Mouse (Mus musculus): Measurements from ENCODE around the gene Abhd15. TPM values are rescaled to one million over a fixed set of nuclear protein-coding genes. Genes with fewer than 3 reads are reported as not detected.

The Abhd15 gene
- polyA plus RNA-seq, 1 experiment = 3.7 TPM

GRCm38 (mm10) chr11:77532202-77532846, 17.4 kb downstream of the Abhd15 start:
- TF ChIP-seq CTCF (IDR thresholded peaks at IDR 0.05; ENCODE audit: extremely low read depth, insufficient read length, insufficient replicate concordance, low read depth, low read length) (no peak), POLR2A (IDR thresholded peaks at IDR 0.05; ENCODE audit: low read depth, low read length) (no peak)
- WGBS = 75% methylated on average over 4 of the region's 4 CpGs
- no peak overlapping the region for H3K27ac ChIP-seq (ENCODE audit: insufficient read depth, low read depth, low read length)
- no peaks in the 10 kb centered on the region for H3K4me1 ChIP-seq (ENCODE audit: control insufficient read depth, insufficient read depth, insufficient read length, low read length)
- H3K27me3 ChIP-seq (ENCODE audit: control insufficient read depth, insufficient read depth, low read length) = no peaks in the 10 kb centered on the region
- H3K36me3 ChIP-seq (ENCODE audit: control insufficient read depth, insufficient read depth, low read length) = peaks cover 6% of the 10 kb centered on the region
- H3K4me3 ChIP-seq (ENCODE audit: low read depth, low read length) = no peak overlapping the region

- Histone ChIP-seq H3K27ac (ENCODE audit: insufficient read depth, low read depth, low read length) (no peak overlapping the region), H3K36me3 (ENCODE audit: control insufficient read depth, insufficient read depth, low read length) (peaks cover 58% of the 10 kb centered on the region), H3K4me1 (ENCODE audit: control insufficient read depth, insufficient read depth, insufficient read length, low read length) (no peaks in the 10 kb centered on the region), H3K27me3 (ENCODE audit: control insufficient read depth, insufficient read depth, low read length) (no peaks in the 10 kb centered on the region), H3K4me3 (ENCODE audit: low read depth, low read length) (no peak overlapping the region)
- WGBS = 94% methylated on average over 7 of the region's 7 CpGs
- TF ChIP-seq POLR2A (IDR thresholded peaks at IDR 0.05; ENCODE audit: low read depth, low read length) (no peak), CTCF (IDR thresholded peaks at IDR 0.05; ENCODE audit: extremely low read depth, insufficient read length, insufficient replicate concordance, low read depth, low read length) (no peak)
Measured at GRCm38 (mm10) chr11:77545261-77545660, 30.3 kb downstream of the Abhd15 start.

GRCm38 (mm10) chr11:77585201-77585600, 70.3 kb downstream of the Abhd15 start:
- 90% methylated on average over 3 of the region's 3 CpGs for WGBS
- Histone ChIP-seq H3K4me3 (ENCODE audit: low read depth, low read length) (no peak overlapping the region), H3K27me3 (ENCODE audit: control insufficient read depth, insufficient read depth, low read length) (no peaks in the 10 kb centered on the region), H3K27ac (ENCODE audit: insufficient read depth, low read depth, low read length) (no peak overlapping the region), H3K36me3 (ENCODE audit: control insufficient read depth, insufficient read depth, low read length) (peaks cover 32% of the 10 kb centered on the region), H3K4me1 (ENCODE audit: control insufficient read depth, insufficient read depth, insufficient read length, low read length) (no peaks in the 10 kb centered on the region)
- no peak for TF ChIP-seq POLR2A (IDR thresholded peaks at IDR 0.05; ENCODE audit: low read depth, low read length)
- TF ChIP-seq CTCF (IDR thresholded peaks at IDR 0.05; ENCODE audit: extremely low read depth, insufficient read length, insufficient replicate concordance, low read depth, low read length) = no peak

Other genes with a start within 250 kb of the Abhd15 start
- gene Coro6, start 52.7 kb upstream of the Abhd15 start, polyA plus RNA-seq (2012; rRNA removed) = 0.33 and 0.70 TPM in 2 replicates
- gene Ankrd13b, start 25.4 kb upstream of the Abhd15 start, polyA plus RNA-seq (2012; rRNA removed) = 9.2 and 12.0 TPM in 2 replicates
- 50.0 and 119 TPM in 2 replicates for gene Git1, start 21.6 kb upstream of the Abhd15 start, polyA plus RNA-seq (2012; rRNA removed)
- gene Trp53i13, start 859 bp downstream of the Abhd15 start, polyA plus RNA-seq (2012; rRNA removed) = 15.2 and 46.8 TPM in 2 replicates
- not detected in 2 replicates for gene Gm10392, start 4.1 kb downstream of the Abhd15 start, polyA plus RNA-seq (2012; rRNA removed)
- 0.80 and 1.7 TPM in 2 replicates for gene Taok1, start 92.7 kb downstream of the Abhd15 start, polyA plus RNA-seq (2012; rRNA removed)
- gene Nufip2, start 171.0 kb downstream of the Abhd15 start, polyA plus RNA-seq (2012; rRNA removed) = 5.4 and 11.8 TPM in 2 replicates
- gene Cryba1, start 210.2 kb downstream of the Abhd15 start, polyA plus RNA-seq (2012; rRNA removed) = not detected in 2 replicates
- gene Myo18a, start 248.1 kb downstream of the Abhd15 start, polyA plus RNA-seq (2012; rRNA removed) = 66.4 and 149 TPM in 2 replicates

Data from small intestine, adult 2 months (tissue).